Mouse (Mus musculus) kidney, adult 2 months (tissue): ENCODE data around the gene Bach1.

ENCODE experiments used
- CTCF ChIP-seq: fragments of 200-500 bp; conservative IDR thresholded peaks from 2 replicates; pipeline ENCODE4 v1.5.1; 2011; ENCODE audit warnings: low read depth, mild to moderate bottlenecking, control low read depth, low read length, moderate library complexity, mixed read lengths; ENCODE audit not compliant: insufficient read depth, insufficient read length
- POLR2A ChIP-seq: fragments of 200-500 bp; IDR thresholded peaks from one replicate; pipeline ENCODE4 v1.6.1; 2011; ENCODE audit warnings: low read depth, low read length, control low read depth

DNA sequence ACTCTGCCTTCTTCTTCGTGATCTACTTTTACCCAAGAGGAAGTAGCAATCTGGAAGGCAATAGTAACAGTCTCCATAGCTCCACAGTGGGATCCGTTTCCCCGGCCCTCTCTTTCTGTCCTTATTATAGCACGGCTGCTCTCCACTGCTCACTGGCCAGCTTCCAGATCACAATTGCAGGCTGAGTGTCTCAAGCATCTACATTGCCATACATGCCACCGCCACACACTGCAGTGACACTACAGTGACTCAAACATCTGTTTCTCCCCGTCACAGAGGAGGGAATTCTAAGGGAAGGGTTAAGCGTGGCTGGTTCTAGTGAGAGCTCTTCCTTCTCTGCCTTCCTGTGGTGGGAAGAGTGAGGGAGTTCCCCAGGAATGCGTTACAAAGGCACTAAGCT lies 9.5 kb upstream of the Bach1 start:
- no peak for TF ChIP-seq CTCF
- no peak for TF ChIP-seq POLR2A
